Mouse (Mus musculus) liver, embryonic 15.5 days (tissue): ENCODE data around the gene Lrmda. TPM values are rescaled to one million over a fixed set of nuclear protein-coding genes. Genes with fewer than 3 reads are reported as not detected.

Experiments
- ATAC-seq: fragments of 200-750 bp; cut with Nextera tagmentation; 2 replicates; pipeline ENCODE4 v1.8.0; 2017; ENCODE audit warnings: moderate number of reproducible peaks, mild to moderate bottlenecking, moderate library complexity; ENCODE audit not compliant: insufficient read depth
- H3K27ac ChIP-seq: fragments of 300-500 bp; sonication (generic); replicated peaks from 2 replicates; pipeline ENCODE4 v1.5.1; 2015; ENCODE audit warnings: mild to moderate bottlenecking, inconsistent platforms
- H3K27me3 ChIP-seq: fragments of 300-500 bp; sonication (generic); 2 replicates; pipeline ENCODE4 v1.6.1; 2015; ENCODE audit warnings: mild to moderate bottlenecking, inconsistent platforms
- H3K36me3 ChIP-seq: fragments of 300-500 bp; sonication (generic); replicated peaks from 2 replicates; pipeline ENCODE4 v1.6.1; 2015; ENCODE audit warnings: moderate library complexity, mild to moderate bottlenecking, inconsistent platforms
- H3K4me1 ChIP-seq: fragments of 300-500 bp; sonication (generic); replicated peaks from 2 replicates; pipeline ENCODE4 v1.6.1; 2015; ENCODE audit warnings: inconsistent platforms
- H3K4me2 ChIP-seq: fragments of 300-500 bp; sonication (generic); 2 replicates; pipeline ENCODE4 v1.6.1; 2015; ENCODE audit warnings: moderate library complexity, mild to moderate bottlenecking, inconsistent platforms
- H3K4me3 ChIP-seq: fragments of 300-500 bp; sonication (generic); replicated peaks from 2 replicates; pipeline ENCODE4 v1.5.1; 2015; ENCODE audit warnings: mild to moderate bottlenecking, inconsistent platforms
- H3K9ac ChIP-seq: fragments of 300-500 bp; sonication (generic); 2 replicates; pipeline ENCODE4 v1.6.1; 2015; ENCODE audit warnings: moderate library complexity, mild to moderate bottlenecking, inconsistent platforms
- H3K9me3 ChIP-seq: fragments of 300-500 bp; sonication (generic); replicated peaks from 2 replicates; pipeline ENCODE4 v1.6.1; 2016; ENCODE audit warnings: inconsistent platforms
- WGBS: fragments of 180-500 bp; shearing (Covaris S2); methylation state at CpG from one replicate; pipeline ENCODE4 v1.1.7; 2015; ENCODE audit warnings: mixed read lengths; ENCODE audit not compliant: insufficient replicate concordance; 5-methylcytosine and 5-hydroxymethylcytosine counted together
- polyA plus RNA-seq: library from polyadenylated mRNA; unstranded; fragments of >200 nt; fragmentation: Nextera tagmentation; extraction: Ambion mirVana; gene quantifications from 2 replicates; pipeline ENCODE4 v1.2.1, GENCODE M21; 2015

The Lrmda gene
- polyA plus RNA-seq, 1 experiment from 2014 or later, result 0.13 TPM

DNA sequence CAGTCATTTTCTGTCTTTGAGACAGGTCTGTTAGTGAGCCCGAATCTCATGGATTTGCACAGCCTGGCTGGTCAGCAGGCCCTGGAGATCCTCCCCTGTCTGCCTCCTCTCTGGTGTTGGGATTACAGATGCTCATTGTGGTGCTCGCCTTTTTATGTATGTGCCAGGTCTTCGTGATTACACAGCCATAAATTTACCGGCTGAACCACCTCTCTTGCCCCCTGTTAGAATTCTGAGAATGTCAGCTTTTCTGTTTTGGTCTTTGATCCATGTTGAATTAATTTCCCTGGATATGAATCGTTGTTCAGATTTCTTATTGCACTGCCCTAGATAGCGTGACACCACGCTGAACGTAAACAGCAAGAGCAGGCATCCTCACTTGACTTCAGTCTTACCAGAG, 325.7 kb downstream of the Lrmda start:
- Histone ChIP-seq H3K9me3 (no peaks in the 10 kb centered on the region), H3K36me3 (no peaks in the 10 kb centered on the region), H3K4me1 (no peaks in the 10 kb centered on the region), H3K27ac (no peak overlapping the region), H3K9ac (no peak overlapping the region), H3K27me3 (no peaks in the 10 kb centered on the region), H3K4me3 (no peak overlapping the region), H3K4me2 (no peak overlapping the region)
- no peak for ATAC-seq
- WGBS, result 65% methylated on average over 8 of the region's 8 CpGs

DNA sequence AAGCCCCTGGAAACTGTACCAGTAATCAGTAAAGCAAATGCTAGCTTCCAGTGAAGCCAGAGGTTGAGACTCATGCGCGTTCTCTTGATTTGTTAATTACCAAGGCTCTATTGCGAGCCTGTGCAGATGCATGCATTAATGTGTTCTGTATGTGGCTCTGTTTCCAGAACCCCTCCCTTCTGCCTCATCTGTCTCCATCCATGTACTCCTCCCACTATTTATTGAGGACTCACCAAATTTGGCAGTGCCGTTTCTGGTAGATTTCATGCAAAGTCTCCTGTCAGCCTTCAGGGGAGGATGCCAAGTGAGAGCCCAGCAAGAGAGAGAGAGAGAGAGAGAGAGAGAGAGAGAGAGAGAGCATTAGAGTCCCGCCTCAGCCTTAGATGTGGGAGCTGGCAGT, 334.1 kb downstream of the Lrmda start:
- Histone ChIP-seq H3K9me3 (no peaks in the 10 kb centered on the region), H3K36me3 (no peaks in the 10 kb centered on the region), H3K27ac (no peak overlapping the region), H3K4me1 (no peaks in the 10 kb centered on the region), H3K27me3 (no peaks in the 10 kb centered on the region), H3K4me3 (no peak overlapping the region), H3K4me2 (no peak overlapping the region), H3K9ac (no peak overlapping the region)
- 61% methylated on average over 5 of the region's 5 CpGs for WGBS
- no peak for ATAC-seq

DNA sequence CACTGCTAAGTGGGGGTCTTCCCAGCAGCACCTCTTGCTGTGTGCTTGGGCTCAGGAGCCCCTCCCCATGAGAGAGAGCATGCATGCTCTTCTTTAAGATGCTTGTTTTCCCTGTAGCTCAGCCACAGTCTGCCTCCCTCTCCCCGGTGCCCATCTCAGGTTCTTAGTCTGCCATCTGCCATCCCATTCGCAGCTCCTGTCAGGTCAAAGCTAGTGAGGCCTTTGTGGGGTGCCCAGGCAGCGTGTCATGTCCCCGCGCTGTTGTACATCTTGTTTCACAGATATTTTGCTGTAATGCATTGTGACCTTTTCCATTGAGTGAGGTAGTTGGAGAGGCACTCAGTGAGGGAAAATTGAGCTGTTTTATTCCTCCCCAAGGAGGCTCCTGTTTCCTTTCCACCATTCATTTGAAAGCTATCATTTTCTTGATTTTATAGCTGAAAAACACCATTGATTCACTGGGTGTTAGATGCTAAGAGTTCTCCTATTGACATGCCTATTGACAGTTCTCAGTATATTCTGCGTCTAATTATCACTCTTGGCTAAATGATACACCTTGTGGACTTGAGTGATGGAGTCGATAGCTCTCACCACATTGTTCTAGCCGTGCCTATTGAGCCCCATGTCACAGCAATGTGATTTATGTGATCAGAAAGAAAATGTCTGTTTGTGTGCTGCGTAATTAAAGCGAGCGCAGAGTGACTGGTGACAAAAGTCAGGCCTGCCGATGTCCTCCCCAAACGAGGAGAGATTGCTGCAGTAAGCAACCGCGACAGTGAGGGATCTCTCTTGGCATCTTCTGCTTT, 335.5 kb downstream of the Lrmda start:
- ATAC-seq, result no peak
- Histone ChIP-seq H3K36me3 (no peaks in the 10 kb centered on the region), H3K4me2 (no peak overlapping the region), H3K9me3 (no peaks in the 10 kb centered on the region), H3K27me3 (no peaks in the 10 kb centered on the region), H3K9ac (no peak overlapping the region), H3K4me3 (no peak overlapping the region), H3K27ac (no peak overlapping the region), H3K4me1 (no peaks in the 10 kb centered on the region)
- WGBS, result 65% methylated on average over 15 of the region's 15 CpGs

DNA sequence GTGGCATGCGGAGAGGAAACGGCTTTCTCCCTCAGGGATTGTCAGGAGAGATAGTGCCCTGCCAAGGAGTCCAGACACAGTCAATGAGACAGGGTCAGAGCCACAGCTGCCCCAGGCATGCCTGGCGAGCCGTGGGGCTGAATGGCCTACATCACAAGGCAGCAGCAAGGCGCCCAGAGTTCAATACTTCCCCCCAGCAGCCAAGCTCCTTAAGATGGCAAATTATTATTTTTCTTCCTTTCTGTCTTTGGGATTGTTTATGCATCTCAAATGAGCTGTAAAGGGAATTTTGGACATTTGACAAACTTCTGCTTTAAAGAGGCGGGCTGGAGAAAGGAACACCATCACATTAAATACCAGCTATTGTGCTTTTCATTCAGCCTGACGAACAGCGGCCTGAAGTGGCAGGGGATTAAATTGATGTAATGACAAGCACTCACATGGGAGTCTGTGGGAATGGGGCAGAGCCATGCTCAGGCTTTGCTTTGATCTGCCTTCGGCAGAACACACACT, 338.5 kb downstream of the Lrmda start:
- H3K36me3 ChIP-seq, result no peaks in the 10 kb centered on the region
- no peak overlapping the region for H3K4me2 ChIP-seq
- ATAC-seq, result no peak
- H3K4me3 ChIP-seq, result no peak overlapping the region
- no peak overlapping the region for H3K27ac ChIP-seq
- no peaks in the 10 kb centered on the region for H3K27me3 ChIP-seq
- H3K9ac ChIP-seq, result no peak overlapping the region
- H3K4me1 ChIP-seq, result no peaks in the 10 kb centered on the region
- H3K9me3 ChIP-seq, result no peaks in the 10 kb centered on the region
- 59% methylated on average over 9 of the region's 9 CpGs for WGBS

DNA sequence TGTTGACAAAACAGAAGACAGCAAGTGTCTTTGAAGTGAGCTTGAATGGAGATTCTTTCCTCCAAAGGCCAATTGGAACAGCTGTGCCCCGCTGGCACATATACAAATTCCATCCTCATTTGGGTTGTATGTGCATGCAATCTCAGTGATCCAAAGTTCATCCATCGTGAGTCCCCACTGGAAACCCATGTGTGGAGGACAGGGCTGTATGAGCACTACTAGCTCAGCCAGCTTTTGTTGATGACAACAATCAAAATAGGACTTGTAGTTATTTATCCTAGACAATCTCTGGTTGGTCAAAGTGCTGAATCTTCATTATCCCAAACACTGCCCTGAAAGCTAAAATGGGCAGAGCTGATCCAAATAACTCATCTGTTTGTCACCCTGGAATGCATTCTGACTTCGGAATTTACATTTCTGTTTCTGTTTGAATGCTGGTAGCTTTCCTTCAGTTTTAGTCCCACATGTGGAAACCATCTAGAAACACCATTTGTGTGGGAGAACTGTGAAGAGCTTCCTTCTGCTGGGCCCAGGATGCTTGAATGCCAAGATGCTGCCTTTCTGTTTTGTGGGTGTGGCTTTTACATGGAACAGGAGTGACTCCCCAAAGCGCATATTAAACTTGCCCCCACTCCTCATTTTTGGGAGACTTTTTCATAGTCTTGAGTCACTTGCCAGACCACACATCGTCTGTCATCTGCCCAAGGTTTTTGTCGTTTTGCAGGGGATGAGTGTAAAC, 344.7 kb downstream of the Lrmda start:
- Histone ChIP-seq H3K4me2 (no peak overlapping the region), H3K4me3 (no peak overlapping the region), H3K9ac (no peak overlapping the region), H3K27me3 (no peaks in the 10 kb centered on the region), H3K36me3 (no peaks in the 10 kb centered on the region), H3K4me1 (no peaks in the 10 kb centered on the region), H3K9me3 (no peaks in the 10 kb centered on the region), H3K27ac (no peak overlapping the region)
- ATAC-seq, result no peak
- WGBS, result 56% methylated on average over 6 of the region's 6 CpGs

DNA sequence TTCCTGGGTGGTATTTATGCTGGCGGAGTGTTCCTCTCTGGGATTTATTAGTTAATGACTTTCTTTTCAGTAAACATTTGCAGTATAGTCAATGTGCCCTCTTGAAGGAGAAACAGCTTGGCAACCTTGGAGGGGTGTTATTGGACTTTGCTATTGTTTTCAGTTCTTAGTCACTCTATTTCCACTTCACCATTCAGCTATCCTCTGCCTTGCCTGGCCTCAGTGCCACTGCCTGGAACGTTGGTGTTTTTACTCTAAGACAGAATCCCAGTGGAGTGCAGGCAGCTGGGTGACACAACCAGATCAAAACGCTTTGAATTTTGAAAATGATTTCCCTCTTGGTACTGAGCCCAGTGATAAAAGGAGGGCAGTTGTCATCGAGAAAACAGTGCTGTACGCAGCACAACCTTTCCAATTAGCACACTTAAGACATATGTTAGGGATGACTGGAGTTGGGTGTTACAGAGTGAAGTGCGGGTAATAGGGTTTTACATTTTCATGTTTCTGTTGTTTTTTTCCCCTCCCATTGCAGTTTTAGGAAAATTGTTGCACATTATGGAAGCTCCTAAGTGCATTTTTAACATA, 345.4 kb downstream of the Lrmda start:
- H3K4me1 ChIP-seq, result no peaks in the 10 kb centered on the region
- no peak for ATAC-seq
- no peak overlapping the region for H3K4me2 ChIP-seq
- no peak overlapping the region for H3K9ac ChIP-seq
- H3K27me3 ChIP-seq, result no peaks in the 10 kb centered on the region
- H3K36me3 ChIP-seq, result no peaks in the 10 kb centered on the region
- WGBS, result 57% methylated on average over 6 of the region's 6 CpGs
- H3K9me3 ChIP-seq, result no peaks in the 10 kb centered on the region
- H3K27ac ChIP-seq, result no peak overlapping the region
- no peak overlapping the region for H3K4me3 ChIP-seq

DNA sequence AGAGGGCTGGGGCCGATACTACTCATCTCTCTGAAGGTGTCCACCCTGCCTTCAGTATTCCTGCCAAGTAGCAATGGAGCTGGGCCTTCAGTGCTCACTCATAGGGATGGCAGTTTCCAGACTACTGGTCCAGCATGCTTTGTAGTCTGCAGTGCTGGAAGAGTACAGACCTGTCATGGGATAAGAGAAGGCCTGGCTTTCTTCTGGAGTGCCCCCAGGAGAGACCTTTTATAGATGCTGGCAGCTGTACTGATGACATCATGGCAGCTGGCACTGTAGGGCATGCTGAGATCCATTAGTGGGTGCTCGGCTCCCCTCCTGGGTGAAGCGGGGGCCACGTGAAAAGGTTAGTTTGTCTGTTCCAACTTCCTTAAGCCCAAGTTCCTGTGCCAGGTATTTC, 348.1 kb downstream of the Lrmda start:
- Histone ChIP-seq H3K9me3 (no peaks in the 10 kb centered on the region), H3K4me3 (no peak overlapping the region), H3K36me3 (no peaks in the 10 kb centered on the region), H3K27me3 (no peaks in the 10 kb centered on the region), H3K27ac (no peak overlapping the region), H3K4me2 (no peak overlapping the region), H3K9ac (no peak overlapping the region), H3K4me1 (no peaks in the 10 kb centered on the region)
- WGBS, result 69% methylated on average over 4 of the region's 4 CpGs
- no peak for ATAC-seq

DNA sequence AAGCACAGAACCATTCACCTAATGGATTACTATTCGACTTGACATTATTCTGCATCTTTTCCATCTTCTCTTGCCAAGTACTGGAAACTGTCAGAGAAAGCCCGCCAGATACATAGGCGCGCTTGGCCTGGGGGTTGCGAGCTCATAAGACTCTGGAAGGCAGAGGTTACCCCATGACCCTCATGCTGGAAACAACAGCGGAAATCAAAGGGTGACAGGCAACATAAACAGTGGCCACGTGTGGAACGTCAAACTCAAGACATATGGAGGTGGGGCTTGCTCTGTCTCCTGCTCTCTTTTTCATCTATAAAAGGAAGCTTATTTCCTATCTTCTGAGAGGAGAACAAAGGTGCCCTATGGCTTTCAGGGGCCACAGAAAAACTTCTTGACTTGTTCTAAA, 351.6 kb downstream of the Lrmda start:
- Histone ChIP-seq H3K27me3 (no peaks in the 10 kb centered on the region), H3K27ac (no peak overlapping the region), H3K4me1 (no peaks in the 10 kb centered on the region), H3K4me2 (no peak overlapping the region), H3K9me3 (no peaks in the 10 kb centered on the region), H3K9ac (no peak overlapping the region), H3K36me3 (no peaks in the 10 kb centered on the region), H3K4me3 (no peak overlapping the region)
- no peak for ATAC-seq
- WGBS, result 58% methylated on average over 8 of the region's 8 CpGs

DNA sequence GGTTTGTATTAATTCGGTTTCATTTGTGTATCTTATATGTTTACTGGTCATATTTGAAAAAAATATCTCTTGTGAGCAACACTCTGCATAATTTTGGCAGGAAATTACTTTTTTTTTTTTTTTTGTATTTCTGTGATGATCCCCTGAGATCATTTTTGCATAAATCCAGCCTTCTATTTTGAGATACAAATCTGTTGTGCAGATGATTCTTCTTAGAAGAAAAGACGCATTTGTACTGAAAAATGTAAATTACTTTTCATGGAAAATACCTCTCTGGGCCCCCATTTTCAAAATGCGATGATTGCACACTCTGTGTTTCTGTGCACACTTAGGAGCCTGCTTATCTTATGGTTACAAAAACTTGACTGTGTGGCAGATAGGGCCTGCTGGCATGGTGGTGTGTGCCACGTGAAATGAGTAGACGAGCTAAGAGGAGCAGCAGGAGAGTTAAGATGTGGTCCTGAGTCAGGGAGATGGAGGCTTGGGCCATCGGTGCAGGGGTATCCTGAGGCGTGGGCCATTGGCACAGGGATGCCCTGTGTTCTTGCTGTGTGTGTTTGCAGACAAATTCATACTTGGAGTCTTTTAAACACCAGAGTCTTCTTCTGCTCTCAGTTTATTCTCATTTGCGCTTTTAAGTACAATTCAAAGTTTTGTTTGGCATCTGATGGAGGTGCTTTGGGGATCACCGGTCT, 353.3 kb downstream of the Lrmda start:
- no peak overlapping the region for H3K9ac ChIP-seq
- no peaks in the 10 kb centered on the region for H3K36me3 ChIP-seq
- H3K4me2 ChIP-seq, result no peak overlapping the region
- no peaks in the 10 kb centered on the region for H3K9me3 ChIP-seq
- no peak overlapping the region for H3K4me3 ChIP-seq
- H3K4me1 ChIP-seq, result no peaks in the 10 kb centered on the region
- 63% methylated on average over 9 of the region's 9 CpGs for WGBS
- no peak for ATAC-seq
- H3K27ac ChIP-seq, result no peak overlapping the region
- H3K27me3 ChIP-seq, result no peaks in the 10 kb centered on the region

DNA sequence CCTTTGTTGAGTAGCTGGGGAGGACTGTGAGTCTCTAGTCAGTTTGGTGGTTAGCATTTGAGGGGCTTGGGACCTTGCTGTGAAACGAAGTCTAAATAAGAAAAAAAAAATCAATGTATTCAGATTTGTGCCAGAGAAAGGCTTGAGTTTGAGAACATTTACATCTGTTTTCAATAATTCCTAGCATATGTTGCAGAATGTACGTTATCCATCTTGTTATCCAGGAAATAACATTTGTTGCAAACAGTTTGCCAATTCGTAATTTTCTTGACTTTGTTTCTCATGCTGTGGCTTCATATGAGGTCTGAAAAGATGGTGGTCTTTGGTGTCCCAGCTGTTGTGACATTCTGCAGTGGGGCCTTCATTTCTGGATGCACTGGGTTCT, 353.8 kb downstream of the Lrmda start:
- H3K9me3 ChIP-seq, result no peaks in the 10 kb centered on the region
- no peak overlapping the region for H3K9ac ChIP-seq
- no peaks in the 10 kb centered on the region for H3K36me3 ChIP-seq
- 49% methylated on average over 3 of the region's 3 CpGs for WGBS
- no peak overlapping the region for H3K4me3 ChIP-seq
- no peak overlapping the region for H3K27ac ChIP-seq
- H3K27me3 ChIP-seq, result no peaks in the 10 kb centered on the region
- H3K4me2 ChIP-seq, result no peak overlapping the region
- no peak for ATAC-seq
- no peaks in the 10 kb centered on the region for H3K4me1 ChIP-seq

DNA sequence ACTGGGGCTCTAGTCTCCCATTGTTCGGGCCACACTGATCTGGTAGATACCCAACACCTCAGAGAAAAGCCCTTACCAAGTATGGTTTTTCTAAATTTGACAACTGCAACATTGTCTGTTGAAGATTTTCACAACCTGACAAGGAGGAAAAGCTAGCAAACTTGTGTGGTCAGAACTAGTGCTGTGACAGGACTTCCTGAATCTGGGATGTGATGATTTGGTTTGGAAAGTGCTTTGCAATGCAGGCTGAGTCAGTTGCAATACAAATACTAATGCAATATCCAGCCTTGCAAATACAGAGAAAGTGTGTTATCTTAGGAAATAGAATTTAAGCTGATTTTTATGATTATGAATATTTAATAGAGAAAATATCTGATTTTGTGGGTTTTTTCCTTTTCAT, 357.6 kb downstream of the Lrmda start:
- Histone ChIP-seq H3K27ac (no peak overlapping the region), H3K4me3 (no peak overlapping the region), H3K4me1 (no peaks in the 10 kb centered on the region), H3K9me3 (no peaks in the 10 kb centered on the region), H3K27me3 (no peaks in the 10 kb centered on the region), H3K9ac (no peak overlapping the region), H3K36me3 (no peaks in the 10 kb centered on the region), H3K4me2 (no peak overlapping the region)
- 61% methylated on average over 1 of the region's 1 CpGs for WGBS
- no peak for ATAC-seq
